Mouse (Mus musculus): ENCODE measurements around the gene Ccdc6.
A peak's percentile ranks its signal among the peaks of the same experiment; 100 is the strongest.

Gene Ccdc6

GRCm38 (mm10) chr10:70095031-70095470 lies 1.9 kb upstream of the Ccdc6 start:
- DNase-seq: no peak

- no peak for DNase-seq
Measured at GRCm38 (mm10) chr10:70095506-70096270, 1.2 kb upstream of the Ccdc6 start.

DNA sequence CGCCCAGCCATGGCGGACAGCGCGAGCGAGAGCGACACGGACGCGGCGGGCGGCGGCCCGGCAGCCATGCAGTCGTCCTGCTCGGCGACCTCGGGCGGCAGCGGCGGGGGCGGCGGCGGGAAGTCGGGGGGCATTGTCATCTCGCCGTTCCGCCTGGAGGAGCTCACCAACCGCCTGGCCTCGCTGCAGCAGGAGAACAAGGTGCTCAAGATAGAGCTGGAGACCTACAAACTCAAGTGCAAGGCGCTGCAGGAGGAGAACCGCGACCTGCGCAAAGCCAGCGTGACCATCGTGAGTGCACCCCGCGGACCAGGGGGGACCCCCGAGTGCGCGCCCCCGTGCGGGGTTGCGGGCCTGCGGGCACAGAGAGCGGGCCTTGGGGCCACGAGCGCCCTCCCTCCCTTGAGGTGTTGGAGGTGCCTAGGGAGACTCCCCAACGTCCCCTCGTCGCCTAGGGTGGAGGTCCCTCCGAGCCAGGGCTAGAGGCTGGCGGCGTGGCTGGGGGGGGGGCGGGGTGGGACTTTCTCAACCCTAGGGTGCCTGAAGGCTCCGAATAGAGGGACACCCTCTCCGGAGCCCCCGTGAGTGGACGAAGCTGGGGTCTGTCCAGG lies 475 bp downstream of the Ccdc6 start:
- DNase-seq: no peak

GRCm38 (mm10) chr10:70097911-70098569 lies 1.1 kb downstream of the Ccdc6 start:
- DNase-seq: peak; percentile 63 to 67

DNA sequence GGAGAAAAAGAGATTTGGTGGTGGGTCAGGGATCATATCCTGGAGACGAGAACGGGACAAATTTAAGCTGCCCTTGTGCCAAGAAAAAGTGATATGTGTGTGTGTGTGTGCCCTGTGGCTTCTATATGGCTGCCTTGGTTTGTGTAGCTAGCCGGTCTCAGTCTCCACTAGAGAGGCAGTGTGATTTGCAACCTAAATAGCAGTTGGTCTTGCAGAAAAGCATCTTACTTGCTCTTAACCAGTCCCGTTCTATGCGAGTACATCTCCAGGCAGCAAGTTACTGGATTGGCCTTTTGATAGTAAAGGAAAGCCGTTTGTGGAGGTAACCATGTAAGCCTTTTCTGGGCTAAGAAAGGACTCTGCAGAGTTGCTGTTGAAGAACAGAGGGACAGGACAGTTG lies 1.7 kb downstream of the Ccdc6 start:
- DNase-seq: no peak

GRCm38 (mm10) chr10:70099052-70099451 lies 2.1 kb downstream of the Ccdc6 start:
- DNase-seq: peak in 1 of 2 experiments; percentile 12

DNA sequence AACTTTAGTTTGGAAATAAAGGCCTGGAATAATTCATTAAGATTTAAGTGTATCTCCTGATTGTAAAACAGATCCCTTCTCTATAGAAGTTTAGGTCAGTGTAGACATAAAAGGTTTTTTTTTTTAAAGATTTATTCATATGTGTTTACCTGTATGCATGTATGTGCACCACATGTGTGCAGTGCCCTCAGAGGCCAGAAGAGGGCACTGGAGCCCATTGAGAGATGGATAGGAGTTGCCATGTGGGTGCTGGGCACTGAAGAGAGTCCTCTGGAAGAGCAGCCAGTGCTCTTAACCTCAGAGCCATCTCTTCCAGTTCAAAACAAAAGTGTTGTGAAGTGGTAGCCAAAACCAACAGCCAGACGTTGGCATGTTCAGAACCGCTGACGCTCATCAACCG lies 5.2 kb downstream of the Ccdc6 start:
- DNase-seq: no peak

- no peak for DNase-seq
Measured at GRCm38 (mm10) chr10:70108016-70108415, 11.1 kb downstream of the Ccdc6 start.

DNA sequence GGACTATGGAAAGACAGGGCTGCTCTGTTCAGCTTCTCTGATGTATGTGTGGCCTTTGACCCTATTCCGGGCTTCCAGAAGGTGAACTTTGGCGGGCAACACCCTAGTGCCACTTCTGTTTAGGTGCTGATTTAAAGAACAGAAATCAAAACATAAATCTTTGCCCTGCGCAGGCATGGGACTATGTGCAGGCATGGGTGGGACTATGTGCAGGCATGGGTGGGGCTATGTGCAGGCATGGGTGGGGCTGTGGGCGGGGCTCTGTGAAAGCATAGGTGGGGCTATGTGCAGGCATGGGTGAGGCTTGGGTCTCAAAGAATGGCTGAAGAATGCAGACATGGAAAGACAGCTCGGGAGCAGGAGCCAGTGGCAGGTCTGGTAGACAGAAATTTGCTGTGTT lies 13.1 kb downstream of the Ccdc6 start:
- peak in 1 of 2 experiments; percentile 38 for DNase-seq

- peak in 1 of 2 experiments; percentile 36 for DNase-seq
Measured at GRCm38 (mm10) chr10:70110815-70111214, 13.9 kb downstream of the Ccdc6 start.

GRCm38 (mm10) chr10:70111643-70112042 lies 14.7 kb downstream of the Ccdc6 start:
- no peak for DNase-seq

DNA sequence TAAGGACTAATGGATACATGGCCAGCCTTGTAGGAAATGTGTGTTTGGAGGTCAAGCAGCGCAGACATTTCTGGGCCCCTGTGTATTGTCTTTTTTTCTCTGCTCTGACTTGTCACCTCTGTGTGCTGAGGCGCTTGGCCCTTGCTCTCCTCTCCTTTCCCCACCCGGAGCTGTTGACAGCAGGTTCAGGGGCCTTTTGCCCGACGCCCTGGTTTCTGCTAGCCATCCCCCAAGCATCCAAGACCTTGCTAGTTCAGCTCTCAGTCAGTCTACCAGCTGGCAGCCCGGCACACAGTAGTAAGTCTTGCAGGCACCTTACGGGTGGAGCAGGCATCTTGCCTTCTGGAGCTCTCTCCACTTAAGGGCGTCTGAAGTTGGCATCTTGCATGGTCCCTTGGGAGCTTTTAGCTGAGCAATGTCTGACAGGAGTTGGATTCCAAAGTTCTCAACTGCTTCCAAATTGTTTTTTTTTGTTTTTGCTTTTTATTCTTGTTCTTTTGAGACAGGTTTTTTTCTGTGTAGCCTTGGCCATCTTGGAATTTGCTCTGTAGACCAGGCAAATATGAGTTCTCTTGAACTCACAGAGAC lies 17.2 kb downstream of the Ccdc6 start:
- no peak for DNase-seq

GRCm38 (mm10) chr10:70116454-70116853 lies 19.5 kb downstream of the Ccdc6 start:
- DNase-seq: no peak

- no peak for DNase-seq
Measured at GRCm38 (mm10) chr10:70119451-70119850, 22.5 kb downstream of the Ccdc6 start.

GRCm38 (mm10) chr10:70119851-70120370 lies 23.0 kb downstream of the Ccdc6 start:
- DNase-seq: no peak

DNA sequence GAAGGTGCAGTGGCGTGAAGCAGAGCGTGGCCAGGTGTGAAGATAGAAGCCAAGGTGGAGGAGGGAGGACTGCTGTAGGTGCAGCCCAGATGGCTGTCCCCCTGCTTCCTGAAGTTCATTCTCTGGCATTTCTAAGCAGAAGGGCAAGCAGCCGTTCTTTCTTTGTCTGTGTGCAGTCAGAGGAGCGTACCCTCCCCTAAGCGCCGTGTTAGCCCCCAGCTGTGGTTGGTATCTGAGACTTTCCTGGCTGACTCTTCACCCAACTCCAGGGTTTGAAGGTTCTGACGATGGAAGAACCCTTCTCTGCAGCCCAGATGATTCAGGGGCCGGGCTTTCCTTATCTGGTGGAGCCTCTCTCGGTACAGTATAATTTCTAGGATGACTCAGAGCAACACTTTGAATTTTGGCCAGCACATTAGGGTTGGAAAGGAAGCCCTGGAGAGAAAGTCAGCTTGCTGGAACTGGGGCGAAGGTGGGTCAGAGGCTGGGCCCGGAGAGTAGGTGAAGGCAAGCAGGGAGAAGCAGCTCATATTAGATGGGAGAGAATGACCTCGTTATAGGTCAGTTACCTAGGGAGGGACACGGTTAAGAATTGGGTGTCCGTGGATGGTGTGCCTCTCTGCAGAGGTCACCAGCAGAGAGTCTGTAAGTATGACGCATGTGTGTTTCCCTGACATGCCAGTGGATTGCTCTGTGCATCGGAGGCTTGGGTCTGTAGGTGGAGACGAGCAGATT lies 23.9 kb downstream of the Ccdc6 start:
- peak; percentile 52 to 57 for DNase-seq

DNA sequence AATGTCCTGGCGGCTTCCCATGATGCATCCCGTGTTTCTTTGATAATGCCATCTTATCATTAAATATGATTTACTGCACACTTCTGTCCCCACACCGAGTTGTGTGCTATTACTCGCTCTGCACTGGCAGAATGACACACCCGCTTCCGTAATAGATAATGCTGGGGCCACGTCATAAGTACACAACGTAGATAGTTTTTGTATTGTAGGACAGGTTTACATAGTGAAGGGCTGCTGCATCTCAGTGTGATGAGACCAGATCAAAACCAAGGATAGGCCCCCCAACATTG lies 24.4 kb downstream of the Ccdc6 start:
- DNase-seq: no peak

GRCm38 (mm10) chr10:70123454-70123853 lies 26.5 kb downstream of the Ccdc6 start:
- no peak for DNase-seq

GRCm38 (mm10) chr10:70125491-70125890 lies 28.6 kb downstream of the Ccdc6 start:
- DNase-seq: no peak

- no peak for DNase-seq
Measured at GRCm38 (mm10) chr10:70127273-70127672, 30.4 kb downstream of the Ccdc6 start.

DNA sequence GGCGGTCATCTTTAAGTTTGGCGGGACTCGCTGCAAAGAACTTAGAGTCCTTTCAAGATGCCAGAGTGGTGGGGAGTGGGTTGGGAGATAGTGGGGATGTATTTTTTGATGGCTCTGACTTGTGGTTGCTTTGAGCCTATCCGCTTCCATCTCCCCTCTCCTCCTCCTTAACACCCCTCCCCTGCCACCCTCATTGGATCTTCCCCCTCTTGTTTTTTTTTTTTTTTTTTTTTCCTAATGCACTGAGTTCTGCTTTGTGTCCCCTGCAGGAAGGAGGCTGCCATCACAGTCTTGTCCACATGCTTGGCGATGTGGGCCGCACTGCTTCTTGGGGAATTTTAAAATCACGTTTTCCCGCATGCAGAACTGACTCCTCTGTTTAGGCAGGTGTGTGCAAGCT lies 31.5 kb downstream of the Ccdc6 start:
- no peak for DNase-seq

DNA sequence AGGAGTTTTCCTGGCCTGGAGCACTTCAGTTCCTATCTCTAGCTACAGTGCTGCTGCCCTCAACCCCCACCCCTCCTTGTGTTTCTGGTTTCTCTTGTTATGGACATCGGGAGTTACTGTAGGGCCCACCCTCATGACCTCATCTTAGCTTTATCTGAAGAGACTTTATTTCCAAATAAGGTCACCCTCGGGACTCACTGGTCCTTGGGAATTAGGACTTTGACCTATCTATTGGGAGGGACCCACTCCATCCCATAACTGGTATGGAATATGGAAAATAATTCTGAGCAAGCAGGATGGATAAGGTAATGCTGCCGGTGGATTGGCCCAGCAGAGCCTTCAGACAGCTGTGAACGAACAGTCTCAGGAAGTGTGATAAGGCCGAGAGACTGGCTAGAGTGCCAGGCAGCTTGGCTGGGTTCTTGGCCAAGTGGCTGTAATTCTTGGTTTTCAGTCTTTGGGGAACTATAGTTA lies 35.2 kb downstream of the Ccdc6 start:
- DNase-seq: no peak

DNA sequence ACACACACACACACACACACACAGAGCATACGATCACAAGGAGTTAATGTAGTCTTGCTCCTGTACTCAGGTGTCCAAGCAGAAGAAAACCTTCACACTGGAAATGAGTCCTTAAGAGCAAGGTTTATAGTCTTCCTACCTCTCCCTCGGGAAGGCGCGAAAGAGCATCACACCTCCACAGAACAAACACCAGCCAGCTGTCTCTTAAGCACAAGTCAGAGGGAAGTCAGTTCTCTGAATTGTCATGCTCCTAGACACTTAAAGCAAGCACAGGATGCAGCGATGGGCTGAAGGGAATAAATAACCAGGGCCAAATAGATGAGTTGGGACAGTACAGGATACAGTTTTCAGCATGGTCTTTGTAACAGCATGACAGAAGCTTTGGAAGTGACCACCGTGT lies 35.8 kb downstream of the Ccdc6 start:
- DNase-seq: no peak

All from cerebellum, postnatal 25 days (tissue).